ENCODE assay signal across 8 mouse cellular contexts in the genomic region with DNA sequence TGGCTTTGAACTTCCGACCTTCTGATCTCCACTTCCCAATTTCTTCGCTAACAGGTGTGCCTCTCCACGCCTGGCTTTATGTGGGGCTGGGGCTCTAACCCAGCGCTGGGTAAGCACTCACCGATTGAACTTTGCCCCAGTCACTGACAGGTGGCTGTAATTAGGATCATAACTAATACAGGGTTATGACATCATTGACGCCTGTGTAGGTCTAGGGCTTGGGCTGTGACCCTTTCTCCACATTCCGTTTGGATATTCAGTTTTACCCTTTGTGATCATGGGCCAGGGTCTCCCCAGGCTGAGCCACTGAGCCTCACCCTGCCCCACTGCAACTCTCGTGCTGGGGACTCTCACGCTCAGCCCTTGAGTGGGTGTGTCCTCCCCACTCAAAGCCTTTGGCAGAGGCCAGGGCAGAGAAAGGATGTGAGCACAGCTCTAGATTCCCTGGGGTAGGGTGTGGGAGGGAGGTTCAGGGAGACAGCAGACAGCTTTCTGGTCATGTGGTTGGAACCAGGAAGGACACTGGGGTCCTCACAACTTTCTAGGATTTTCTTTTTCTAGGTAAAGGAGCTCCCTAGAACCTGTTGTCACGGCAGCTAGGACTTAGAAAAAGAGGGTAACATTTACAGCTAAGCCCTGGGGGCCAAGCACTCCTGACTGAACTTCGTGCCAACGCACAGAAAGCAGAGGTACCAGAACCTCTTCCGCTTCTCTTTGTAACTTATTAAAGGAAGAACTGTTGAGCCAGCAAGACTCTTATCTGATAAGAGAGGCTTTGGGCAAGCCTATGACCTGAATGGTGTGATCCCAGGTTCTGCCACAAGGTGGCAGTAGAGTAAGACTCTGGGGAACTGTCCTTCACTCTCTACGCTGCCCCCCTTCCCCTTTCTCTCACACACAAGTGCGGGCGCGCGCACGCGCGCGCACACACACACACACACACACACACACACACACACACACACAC. TPM values are rescaled to one million over a fixed set of nuclear protein-coding genes. Genes with fewer than 3 reads are reported as not detected.
DNase-seq lines count a peak whose midpoint lies in the region; ATAC-seq lines count a peak whose summit lies in the region.

No protein-coding gene starts in this region.

- no peaks in the 10 kb centered on the region for H3K27me3 ChIP-seq in embryonic facial prominence, embryonic 13.5 days
- H3K27me3 ChIP-seq in limb, embryonic 15.5 days, result peaks cover 11% of the 10 kb centered on the region; the same call in 1 of the 2 replicates

- H3K4me2 ChIP-seq in embryonic facial prominence, embryonic 13.5 days, result peak overlapping the region; percentile 43
- no peak overlapping the region for H3K4me2 ChIP-seq in limb, embryonic 15.5 days

- 0 out of 2 replicates have a peak, but pooled peaks cover 6% of the 10 kb centered on the region for H3K4me1 ChIP-seq in embryonic facial prominence, embryonic 13.5 days
- H3K4me1 ChIP-seq in limb, embryonic 15.5 days, result peaks cover 9% of the 10 kb centered on the region

- no peak overlapping the region for H3K27ac ChIP-seq in embryonic facial prominence, embryonic 13.5 days
- H3K27ac ChIP-seq in limb, embryonic 15.5 days, result no peak overlapping the region

- no peak overlapping the region for H3K9ac ChIP-seq in embryonic facial prominence, embryonic 13.5 days
- no peak overlapping the region for H3K9ac ChIP-seq in limb, embryonic 15.5 days

- no peaks in the 10 kb centered on the region for H3K9me3 ChIP-seq in embryonic facial prominence, embryonic 13.5 days
- no peaks in the 10 kb centered on the region for H3K9me3 ChIP-seq in limb, embryonic 15.5 days

- no peak; the same call in 1 of the 2 replicates for ATAC-seq in embryonic facial prominence, embryonic 13.5 days (ENCODE audit: insufficient number of reproducible peaks, insufficient read depth, low FRiP score, low TSS enrichment, low read depth)
- ATAC-seq in limb, embryonic 15.5 days (ENCODE audit: insufficient number of reproducible peaks, low FRiP score, low TSS enrichment, low read depth), result peak; percentile 30; the same call in 1 of the 2 replicates

- DNase-seq in 3T3-L1 (ENCODE audit: low read depth, low spot score), result peak; percentile 96
- peak; percentile 88 for DNase-seq in adrenal gland, postnatal 36 days
- peak; percentile 64 for DNase-seq in heart, adult 8-10 months (ENCODE audit: low spot score)
- peak; percentile 80 for DNase-seq in kidney, adult 9 months
- peak; percentile 45 to 69 for DNase-seq in monocyte, adult 2 months (ENCODE audit: low read depth in 1 of 2, low spot score in 2 of 2)
- peak; percentile 71 to 83 for DNase-seq in spleen, postnatal 14 days (ENCODE audit: low spot score in 2 of 2)

- H3K4me3 ChIP-seq in embryonic facial prominence, embryonic 13.5 days, result no peak overlapping the region
- no peak overlapping the region for H3K4me3 ChIP-seq in limb, embryonic 15.5 days

- no peaks in the 10 kb centered on the region for H3K36me3 ChIP-seq in embryonic facial prominence, embryonic 13.5 days
- no peaks in the 10 kb centered on the region for H3K36me3 ChIP-seq in limb, embryonic 15.5 days

- 31% methylated on average over 22 of the region's 22 CpGs for WGBS in embryonic facial prominence, embryonic 13.5 days
- 30% methylated on average over 20 of the region's 22 CpGs for WGBS in limb, embryonic 15.5 days

RNA-seq across cellular contexts. Expression of gene Chaf1b, which starts 34.3 kb away (rescaled TPM):
- 1 to 10 TPM; 3.0 to 3.9 TPM for total RNA-seq in adrenal gland, postnatal 36 days (2021)
- polyA plus RNA-seq in embryonic facial prominence, embryonic 13.5 days (2015; fragmentation: Nextera tagmentation; extraction: Ambion mirVana), result 78.0 and 79.4 TPM in 2 replicates
- total RNA-seq in heart, adult 8-10 months (2022), result 1 to 10 TPM in 1 of 4 experiments, under 1 TPM in 3; 0.60 to 1.5 (median 0.75) TPM
- 55.7 and 56.7 TPM in 2 replicates for polyA plus RNA-seq in limb, embryonic 15.5 days (2015; fragmentation: Nextera tagmentation; extraction: Ambion mirVana)
